Mouse (Mus musculus): Measurements from ENCODE around the gene Serpinb3a.

Gene Serpinb3a

GRCm38 (mm10) chr1:107052203-107052602 lies at the start of gene Serpinb3a:
Gene Serpinb3a, minus strand, starts transcription at chr1:107052303.
- DNase-seq (ENCODE audit: low spot score in 2 of 2), result no peak

- DNase-seq (ENCODE audit: low spot score in 2 of 2), result no peak
Measured at GRCm38 (mm10) chr1:107098417-107098816, 46.3 kb upstream of the Serpinb3a start.

GRCm38 (mm10) chr1:107083406-107083805 lies 31.3 kb upstream of the Serpinb3a start, which contains the start of gene Serpinb3d:
Gene Serpinb3d, minus strand, starts transcription at chr1:107083506.
- no peak for DNase-seq (ENCODE audit: low spot score in 2 of 2)

- DNase-seq (ENCODE audit: low spot score in 2 of 2), result peak; percentile 19 to 39
Measured at GRCm38 (mm10) chr1:107034236-107034635, 17.9 kb downstream of the Serpinb3a start.

GRCm38 (mm10) chr1:107025886-107026285 lies 26.2 kb downstream of the Serpinb3a start:
- DNase-seq (ENCODE audit: low spot score in 2 of 2), result no peak

GRCm38 (mm10) chr1:107015210-107015609 lies 36.9 kb downstream of the Serpinb3a start:
- no peak for DNase-seq (ENCODE audit: low spot score in 2 of 2)

- peak; percentile 29 to 56 for DNase-seq (ENCODE audit: low spot score in 2 of 2)
Measured at GRCm38 (mm10) chr1:107014530-107014929, 37.6 kb downstream of the Serpinb3a start.

GRCm38 (mm10) chr1:107006316-107006715 lies 45.8 kb downstream of the Serpinb3a start:
- DNase-seq (ENCODE audit: low spot score in 2 of 2), result no peak

GRCm38 (mm10) chr1:107001754-107002153 lies 50.3 kb downstream of the Serpinb3a start:
- DNase-seq (ENCODE audit: low spot score in 2 of 2), result no peak

GRCm38 (mm10) chr1:107000424-107000823 lies 51.7 kb downstream of the Serpinb3a start:
- peak in 1 of 2 experiments; percentile 22 for DNase-seq (ENCODE audit: low spot score in 2 of 2)
